Comparison of ENCODE assay signal across 23 mouse cellular contexts in genomic region chr7:125806571-125806970, GRCm38 (mm10).
DNase-seq lines count a peak whose midpoint lies in the region; ATAC-seq and TF ChIP-seq lines count a peak whose summit lies in the region.
"Had no signal": no experiment of that assay in that cellular context is flagged by ENCODE, and none has a peak within 500 bp of the region (broad histone marks: within the 10 kb centered on the region; RNA-seq: fewer than 3 reads in every experiment).

No protein-coding gene starts in this region.

- no peak for TF ChIP-seq POLR2A in liver, adult 2 months (IDR thresholded peaks at IDR 0.05; ENCODE audit: extremely low read depth, insufficient read depth, low read length)

- no peak for ATAC-seq in cerebellum, adult (ENCODE audit: insufficient number of reproducible peaks, low FRiP score, low TSS enrichment)
- ATAC-seq in hindbrain, postnatal 0 days = no peak
- no peak for ATAC-seq in hindbrain, embryonic 12.5 days (ENCODE audit: low FRiP score)
- no peak for ATAC-seq in liver, embryonic 11.5 days (replicated peaks; ENCODE audit: low FRiP score)
- ATAC-seq: activated CD4-positive, CD25-positive, alpha-beta regulatory T cell, adult 4 months; CD4-positive, CD25-positive, alpha-beta regulatory T cell, adult 4 months; Patski had no signal

- H3K9ac ChIP-seq in hindbrain, postnatal 0 days (replicated peaks; ENCODE audit: low read length) = no peak overlapping the region
- H3K9ac ChIP-seq in hindbrain, embryonic 12.5 days = no peak overlapping the region
- H3K9ac ChIP-seq in liver, adult 2 months (ENCODE audit: low read depth, low read length) = no peak overlapping the region
- no peak overlapping the region for H3K9ac ChIP-seq in liver, embryonic 11.5 days (ENCODE audit: low read depth, low read length)

- no peak overlapping the region for H3K27ac ChIP-seq in hindbrain, postnatal 0 days
- no peak overlapping the region for H3K27ac ChIP-seq in hindbrain, embryonic 12.5 days
- H3K27ac ChIP-seq in liver, adult 2 months (replicated peaks; ENCODE audit: insufficient read depth, low read depth, low read length) = no peak overlapping the region
- H3K27ac ChIP-seq in liver, embryonic 11.5 days (ENCODE audit: low read depth, low read length) = no peak overlapping the region

- 0 out of 2 replicates have a peak, but pooled peaks cover 4% of the 10 kb centered on the region for H3K4me1 ChIP-seq in hindbrain, postnatal 0 days (ENCODE audit: insufficient read depth, low read length)
- no peaks in the 10 kb centered on the region; the same call in 1 of the 2 replicates for H3K4me1 ChIP-seq in hindbrain, embryonic 12.5 days
- H3K4me1 ChIP-seq in liver, adult 2 months (ENCODE audit: control insufficient read depth, insufficient read depth, low read length) = no peaks in the 10 kb centered on the region; the same call in 1 of the 2 replicates
- no peaks in the 10 kb centered on the region for H3K4me1 ChIP-seq in liver, embryonic 11.5 days (replicated peaks; ENCODE audit: control insufficient read depth, insufficient read depth, low read length)

- no peak overlapping the region for H3K4me2 ChIP-seq in hindbrain, postnatal 0 days (ENCODE audit: low read depth, low read length)
- H3K4me2 ChIP-seq in hindbrain, embryonic 12.5 days (replicated peaks) = no peak overlapping the region
- H3K4me2 ChIP-seq in liver, embryonic 11.5 days = no peak overlapping the region

- DNase-seq in cerebellum, postnatal 10 days = peak; percentile 49 to 66
- peak; percentile 43 to 54 for DNase-seq in cerebellum, postnatal 14 days
- no peak for DNase-seq in cerebellum, adult 8-10 months
- peak; percentile 19 for DNase-seq in hindbrain, postnatal 0 days (ENCODE audit: low spot score)
- peak; percentile 29 for DNase-seq in liver, adult 2 months (ENCODE audit: extremely low read depth, low read depth, low spot score)
- DNase-seq in liver, embryonic 11.5 days (ENCODE audit: low spot score) = no peak
- DNase-seq: adrenal gland, adult 2 months; adrenal gland, adult 8-10 months; adrenal gland, postnatal 10 days; adrenal gland, postnatal 14 days; adrenal gland, postnatal 25 days; adrenal gland, postnatal 36 days; B cell, adult 2 months; cerebellum, adult 11 months; cerebellum, adult 11-12 months; cerebellum, adult 18-20 months had no signal

- H3K79me2 ChIP-seq in liver, adult 2 months (ENCODE audit: control insufficient read depth, insufficient read depth, low read length) = no peaks in the 10 kb centered on the region

- TF ChIP-seq CTCF in hindbrain, postnatal 0 days (IDR thresholded peaks at IDR 0.05; ENCODE audit: low read depth) = no peak
- TF ChIP-seq CTCF in liver, adult 2 months (IDR thresholded peaks at IDR 0.05; ENCODE audit: low read depth, low read length) = no peak

- no peaks in the 10 kb centered on the region for H3K9me3 ChIP-seq in hindbrain, postnatal 0 days (ENCODE audit: low read length)
- no peaks in the 10 kb centered on the region for H3K9me3 ChIP-seq in hindbrain, embryonic 12.5 days (replicated peaks)
- no peaks in the 10 kb centered on the region for H3K9me3 ChIP-seq in liver, embryonic 11.5 days (ENCODE audit: control insufficient read depth, low read length)
- H3K9me3 ChIP-seq: G1E had no signal

- WGBS in hindbrain, postnatal 0 days = 48% methylated on average over 1 of the region's 1 CpGs
- WGBS in hindbrain, embryonic 12.5 days = 95% methylated on average over 1 of the region's 1 CpGs
- 55% methylated on average over 1 of the region's 1 CpGs for WGBS in liver, adult 2 months
- 97% methylated on average over 1 of the region's 1 CpGs for WGBS in liver, embryonic 11.5 days

- H3K27me3 ChIP-seq in hindbrain, postnatal 0 days (ENCODE audit: insufficient read depth, low read length) = no peaks in the 10 kb centered on the region
- no peaks in the 10 kb centered on the region for H3K27me3 ChIP-seq in hindbrain, embryonic 12.5 days
- no peaks in the 10 kb centered on the region for H3K27me3 ChIP-seq in liver, adult 2 months (ENCODE audit: control insufficient read depth, insufficient read depth, low read length)
- no peaks in the 10 kb centered on the region for H3K27me3 ChIP-seq in liver, embryonic 11.5 days (replicated peaks; ENCODE audit: control insufficient read depth, insufficient read depth, low read length)
- H3K27me3 ChIP-seq: CH12.LX, Patski had no signal

- no peak overlapping the region for H3K4me3 ChIP-seq in hindbrain, postnatal 0 days (ENCODE audit: low read length)
- H3K4me3 ChIP-seq in hindbrain, embryonic 12.5 days = no peak overlapping the region
- H3K4me3 ChIP-seq in liver, adult 2 months (ENCODE audit: insufficient read depth, low read depth, low read length) = no peak overlapping the region
- H3K4me3 ChIP-seq in liver, embryonic 11.5 days (ENCODE audit: low read depth, low read length) = no peak overlapping the region

- H3K36me3 ChIP-seq in hindbrain, postnatal 0 days (ENCODE audit: insufficient read depth, low read length) = no peaks in the 10 kb centered on the region
- no peaks in the 10 kb centered on the region for H3K36me3 ChIP-seq in hindbrain, embryonic 12.5 days
- no peaks in the 10 kb centered on the region for H3K36me3 ChIP-seq in liver, adult 2 months (ENCODE audit: control insufficient read depth, insufficient read depth, low read length)
- no peaks in the 10 kb centered on the region for H3K36me3 ChIP-seq in liver, embryonic 11.5 days (ENCODE audit: control insufficient read depth, insufficient read depth, low read length)

Comparison
In these comparisons a context has a peak if more than half of its experiments do, and no peak if none do; other contexts are left out.
1. DNase-seq: peak in cerebellum, postnatal 10 days (2 of 2), cerebellum, postnatal 14 days (2 of 2), hindbrain, postnatal 0 days (single experiment) and liver, adult 2 months (single experiment); none in cerebellum, adult 8-10 months (single experiment) and liver, embryonic 11.5 days (single experiment).